Mouse (Mus musculus) forebrain, embryonic 14.5 days (tissue): ENCODE results near the gene Cox15. TPM values are rescaled to one million over a fixed set of nuclear protein-coding genes. Genes with fewer than 3 reads are reported as not detected.

Experiments
- ATAC-seq: fragments of 200-750 bp; cut with Nextera tagmentation; 2 replicates; pipeline ENCODE4 v1.8.0; 2017; ENCODE audit warnings: mild to moderate bottlenecking, moderate library complexity
- DNase-seq: peaks from one replicate; pipeline ENCODE4 v3.0.0-alpha.2; 2015; ENCODE audit warnings: low spot score
- H3K27ac ChIP-seq: fragments of 300-500 bp; sonication (generic); 2 replicates; pipeline ENCODE4 v1.5.1; 2014; ENCODE audit warnings: low read depth, mild to moderate bottlenecking, control low read depth, low read length, moderate library complexity
- H3K27me3 ChIP-seq: fragments of 300-500 bp; sonication (generic); replicated peaks from 2 replicates; pipeline ENCODE4 v1.6.1; 2014; ENCODE audit warnings: low read length, control low read depth, mixed read lengths; ENCODE audit not compliant: control insufficient read depth, insufficient read depth
- H3K36me3 ChIP-seq: fragments of 300-500 bp; sonication (generic); 2 replicates; pipeline ENCODE4 v1.6.1; 2014; ENCODE audit warnings: low read length, control low read depth; ENCODE audit not compliant: control insufficient read depth, insufficient read depth
- H3K4me1 ChIP-seq: fragments of 300-500 bp; sonication (generic); 2 replicates; pipeline ENCODE4 v1.6.1; 2014; ENCODE audit warnings: antibody characterized with exemption, low read length, control low read depth; ENCODE audit not compliant: control insufficient read depth, insufficient read depth
- H3K4me2 ChIP-seq: fragments of 300-500 bp; sonication (generic); 2 replicates; pipeline ENCODE4 v1.6.1; 2014; ENCODE audit warnings: mild to moderate bottlenecking, control low read depth, low read length
- H3K4me3 ChIP-seq: fragments of 300-500 bp; sonication (generic); 2 replicates; pipeline ENCODE4 v1.5.1; 2014; ENCODE audit warnings: low read depth, low read length, control low read depth
- H3K9ac ChIP-seq: fragments of 300-500 bp; sonication (generic); 2 replicates; pipeline ENCODE4 v1.6.1; 2014; ENCODE audit warnings: mild to moderate bottlenecking, low read length, control low read depth, moderate library complexity
- H3K9me3 ChIP-seq: fragments of 300-500 bp; sonication (generic); replicated peaks from 2 replicates; pipeline ENCODE4 v1.6.1; 2016; ENCODE audit warnings: low read length, control low read depth, mixed read lengths; ENCODE audit not compliant: control insufficient read depth
- WGBS: fragments of 180-500 bp; shearing (Covaris S2); extraction: QIAGEN DNeasy Blood & Tissue Kit; methylation state at CpG from one replicate; pipeline ENCODE4 v1.1.7; 2014; 5-methylcytosine and 5-hydroxymethylcytosine counted together
- polyA plus RNA-seq: library from polyadenylated mRNA; unstranded; fragments of >200 nt; fragmentation: Nextera tagmentation; extraction: Ambion mirVana; gene quantifications from 2 replicates; pipeline ENCODE4 v1.2.1, GENCODE M21; 2014

Gene Cox15
- polyA plus RNA-seq, 1 experiment from 2014 or later = 5.7 TPM

DNA sequence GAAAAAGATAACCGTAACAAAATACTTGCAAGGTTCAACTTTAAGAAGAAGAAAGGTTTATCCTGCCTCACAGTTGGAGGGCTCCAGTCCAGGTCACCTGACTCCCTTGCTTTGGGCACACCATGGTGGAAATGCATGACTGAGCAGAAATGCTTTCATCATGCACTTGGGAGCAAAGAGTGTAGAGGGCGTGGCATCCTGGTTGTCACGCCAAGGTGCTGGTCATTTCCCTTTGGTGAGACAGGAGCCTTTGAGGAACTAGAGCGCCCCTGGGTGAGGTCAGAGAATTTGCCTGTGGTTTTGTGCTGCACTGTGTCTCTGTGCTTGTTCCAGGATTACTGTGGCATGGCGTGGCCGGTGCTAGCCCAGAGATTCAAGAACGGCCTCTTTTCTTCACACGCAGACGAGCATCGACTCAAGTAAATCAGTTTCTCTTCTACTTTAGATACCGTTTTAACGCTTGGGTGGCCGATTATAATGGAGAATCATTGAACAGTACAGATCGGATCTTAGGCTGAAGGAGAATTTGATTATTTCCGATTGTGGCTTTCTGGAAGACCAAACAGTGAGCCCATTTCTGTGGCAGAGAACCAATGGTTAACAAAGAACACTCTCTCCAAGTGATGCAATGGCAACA, 26.2 kb downstream of the Cox15 start:
- no peaks in the 10 kb centered on the region for H3K27me3 ChIP-seq
- no peak overlapping the region for H3K9ac ChIP-seq
- DNase-seq (no peak), ATAC-seq (no peak)
- peaks cover 67% of the 10 kb centered on the region for H3K36me3 ChIP-seq
- no peak overlapping the region for H3K4me2 ChIP-seq
- whole genome bisulfite sequencing = 56% methylated on average over 15 of the region's 15 CpGs
- no peak overlapping the region for H3K4me3 ChIP-seq
- H3K27ac ChIP-seq = no peak overlapping the region
- no peaks in the 10 kb centered on the region for H3K9me3 ChIP-seq
- H3K4me1 ChIP-seq = no peaks in the 10 kb centered on the region

- Histone ChIP-seq H3K4me3 (no peak overlapping the region), H3K27ac (no peak overlapping the region), H3K27me3 (no peaks in the 10 kb centered on the region), H3K9ac (no peak overlapping the region), H3K4me2 (no peak overlapping the region), H3K4me1 (no peaks in the 10 kb centered on the region), H3K9me3 (no peaks in the 10 kb centered on the region), H3K36me3 (peaks cover 69% of the 10 kb centered on the region)
- DNase-seq (no peak), ATAC-seq (no peak)
- 87% methylated on average over 7 of the region's 7 CpGs for WGBS
These were observed 28.0 kb downstream of the Cox15 start for GRCm38 (mm10) chr19:43724821-43725220.

DNA sequence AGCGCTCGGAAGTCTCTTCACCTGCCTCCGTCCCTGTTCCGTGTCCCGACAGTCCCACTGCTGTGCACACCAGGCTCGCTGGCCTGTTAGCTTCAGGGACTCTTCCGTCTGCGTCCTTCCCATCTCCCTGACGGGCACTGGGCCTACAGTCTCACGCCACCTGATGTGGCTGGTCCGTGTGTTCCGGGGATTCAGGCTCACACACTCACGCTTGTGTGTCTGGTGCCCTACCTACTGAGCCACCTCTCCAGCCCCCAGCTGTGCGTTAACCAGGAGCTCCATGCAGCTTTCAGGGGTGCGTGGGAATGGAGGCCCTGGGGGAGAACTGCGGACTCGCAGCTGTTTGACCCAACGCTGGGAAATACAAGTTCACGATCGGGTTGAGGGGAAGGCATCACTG, 28.6 kb downstream of the Cox15 start:
- WGBS = 93% methylated on average over 20 of the region's 20 CpGs
- peaks cover 68% of the 10 kb centered on the region for H3K36me3 ChIP-seq
- H3K9me3 ChIP-seq = no peaks in the 10 kb centered on the region

GRCm38 (mm10) chr19:43723501-43723900, 29.3 kb downstream of the Cox15 start:
- Histone ChIP-seq H3K36me3 (peaks cover 65% of the 10 kb centered on the region), H3K27ac (no peak overlapping the region), H3K9me3 (no peaks in the 10 kb centered on the region), H3K27me3 (no peaks in the 10 kb centered on the region), H3K4me1 (no peaks in the 10 kb centered on the region), H3K4me2 (no peak overlapping the region), H3K9ac (no peak overlapping the region), H3K4me3 (no peak overlapping the region)
- DNase-seq = no peak
- 90% methylated on average over 10 of the region's 10 CpGs for WGBS
- ATAC-seq = no peak

More for the DNA sequence above, 28.6 kb downstream of the Cox15 start:
- Histone ChIP-seq H3K27ac (no peak overlapping the region), H3K4me2 (no peak overlapping the region), H3K4me1 (no peaks in the 10 kb centered on the region), H3K4me3 (no peak overlapping the region), H3K27me3 (no peaks in the 10 kb centered on the region), H3K9ac (no peak overlapping the region)
- DNase-seq = no peak
- ATAC-seq = no peak

DNA sequence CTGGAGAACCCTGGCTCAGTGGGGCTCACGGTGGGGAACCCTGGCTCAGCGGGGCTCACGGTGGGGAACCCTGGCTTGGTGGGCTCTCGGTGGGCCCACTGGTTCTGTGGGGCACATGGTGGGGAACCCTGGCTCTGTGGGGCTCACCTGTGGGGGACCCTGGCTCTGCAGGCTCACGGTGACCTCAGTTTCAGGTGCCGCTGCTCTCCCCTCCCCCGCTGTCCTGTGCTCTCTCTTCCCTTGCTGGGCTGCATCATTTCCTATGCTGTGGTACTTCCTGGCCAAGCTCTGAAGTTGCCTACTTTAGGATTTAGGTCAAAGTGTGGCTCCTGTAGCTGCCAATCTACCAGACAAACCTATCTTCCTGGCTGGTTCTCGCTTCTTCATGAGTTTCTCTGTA, 29.9 kb downstream of the Cox15 start:
- peaks cover 65% of the 10 kb centered on the region for H3K36me3 ChIP-seq

GRCm38 (mm10) chr19:43720061-43720460, 32.7 kb downstream of the Cox15 start:
- H3K27ac ChIP-seq = no peak overlapping the region
- WGBS = 94% methylated on average over 11 of the region's 11 CpGs

More for the DNA sequence above, 29.9 kb downstream of the Cox15 start:
- H3K27ac ChIP-seq = no peak overlapping the region
- H3K9me3 ChIP-seq = no peaks in the 10 kb centered on the region
- 72% methylated on average over 8 of the region's 8 CpGs for WGBS
- no peaks in the 10 kb centered on the region for H3K27me3 ChIP-seq
- H3K4me1 ChIP-seq = no peaks in the 10 kb centered on the region
- H3K9ac ChIP-seq = no peak overlapping the region
- H3K4me3 ChIP-seq = no peak overlapping the region
- no peak for ATAC-seq
- DNase-seq = no peak
- H3K4me2 ChIP-seq = no peak overlapping the region

DNA sequence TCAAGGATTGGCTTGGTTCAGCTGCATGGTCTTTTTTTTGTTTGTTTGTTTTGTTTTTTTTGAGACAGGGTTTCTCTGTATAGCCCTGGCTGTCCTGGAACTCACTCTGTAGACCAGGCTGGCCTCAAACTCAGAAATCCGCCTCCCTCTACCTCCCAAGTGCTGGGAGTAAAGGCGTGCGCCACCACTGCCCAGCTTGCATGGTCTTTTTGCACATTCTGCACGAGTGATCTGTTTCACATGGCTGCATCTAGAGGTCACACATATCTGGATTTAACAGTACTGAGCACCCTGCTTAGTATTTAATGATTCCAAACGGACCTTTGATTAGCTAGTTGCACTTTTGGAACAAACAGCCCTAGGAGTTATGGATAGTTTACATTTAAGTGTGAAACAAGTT, 40.8 kb downstream of the Cox15 start:
- H3K4me1 ChIP-seq = no peaks in the 10 kb centered on the region
- no peak overlapping the region for H3K4me3 ChIP-seq
- peaks cover 18% of the 10 kb centered on the region for H3K36me3 ChIP-seq
- no peak for DNase-seq
- H3K27me3 ChIP-seq = no peaks in the 10 kb centered on the region
- H3K9me3 ChIP-seq = no peaks in the 10 kb centered on the region
- no peak overlapping the region for H3K9ac ChIP-seq
- WGBS = 77% methylated on average over 5 of the region's 5 CpGs
- no peak overlapping the region for H3K27ac ChIP-seq
- no peak for ATAC-seq
- H3K4me2 ChIP-seq = no peak overlapping the region

More at GRCm38 (mm10) chr19:43720061-43720460, 32.7 kb downstream of the Cox15 start:
- no peaks in the 10 kb centered on the region for H3K27me3 ChIP-seq
- no peak for DNase-seq
- ATAC-seq = no peak
- no peaks in the 10 kb centered on the region for H3K9me3 ChIP-seq
- H3K9ac ChIP-seq = no peak overlapping the region
- H3K4me2 ChIP-seq = no peak overlapping the region
- peaks cover 44% of the 10 kb centered on the region for H3K36me3 ChIP-seq
- H3K4me3 ChIP-seq = no peak overlapping the region
- H3K4me1 ChIP-seq = no peaks in the 10 kb centered on the region

DNA sequence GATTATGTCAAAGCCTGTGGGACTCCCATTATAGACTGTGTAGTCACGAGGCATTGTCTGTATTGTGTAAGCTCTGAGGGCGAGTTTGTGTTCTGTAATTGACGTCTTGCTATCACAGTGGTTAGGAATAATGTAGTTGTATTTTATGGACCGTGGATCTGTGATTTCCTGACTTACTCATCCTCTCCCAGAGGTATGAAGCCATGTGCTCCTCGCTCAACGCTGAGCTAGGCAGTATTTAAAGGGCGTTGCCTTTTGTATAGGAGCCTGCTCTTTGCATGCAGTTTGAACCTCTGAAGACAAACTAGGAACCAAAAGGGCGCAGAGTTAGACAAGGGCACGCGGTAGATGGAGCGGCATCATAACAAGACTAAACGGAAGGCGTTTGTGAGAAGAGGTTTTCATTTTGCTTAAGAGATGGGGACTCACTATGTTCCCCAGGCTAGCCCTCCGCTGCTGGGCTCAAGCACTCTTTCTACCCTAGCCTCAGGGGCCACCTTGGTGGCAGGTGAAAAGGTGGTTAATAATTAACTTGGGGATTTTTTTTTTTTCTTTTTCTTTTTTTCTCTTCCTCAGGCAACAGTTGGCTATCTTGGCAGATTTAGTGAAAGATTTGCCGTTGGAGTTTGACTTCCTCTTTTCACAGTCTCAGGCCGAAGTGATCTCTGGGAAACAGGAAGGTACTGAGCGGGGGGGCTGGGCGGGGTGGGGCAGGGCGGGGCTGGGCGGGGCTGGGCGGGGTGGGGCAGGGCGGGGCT, 41.5 kb downstream of the Cox15 start:
- Histone ChIP-seq H3K9ac (no peak overlapping the region), H3K36me3 (peaks cover 24% of the 10 kb centered on the region), H3K27me3 (no peaks in the 10 kb centered on the region), H3K4me2 (no peak overlapping the region), H3K4me1 (no peaks in the 10 kb centered on the region), H3K9me3 (no peaks in the 10 kb centered on the region), H3K27ac (no peak overlapping the region), H3K4me3 (no peak overlapping the region)
- ATAC-seq (no peak), DNase-seq (no peak)
- 58% methylated on average over 22 of the region's 22 CpGs for WGBS

DNA sequence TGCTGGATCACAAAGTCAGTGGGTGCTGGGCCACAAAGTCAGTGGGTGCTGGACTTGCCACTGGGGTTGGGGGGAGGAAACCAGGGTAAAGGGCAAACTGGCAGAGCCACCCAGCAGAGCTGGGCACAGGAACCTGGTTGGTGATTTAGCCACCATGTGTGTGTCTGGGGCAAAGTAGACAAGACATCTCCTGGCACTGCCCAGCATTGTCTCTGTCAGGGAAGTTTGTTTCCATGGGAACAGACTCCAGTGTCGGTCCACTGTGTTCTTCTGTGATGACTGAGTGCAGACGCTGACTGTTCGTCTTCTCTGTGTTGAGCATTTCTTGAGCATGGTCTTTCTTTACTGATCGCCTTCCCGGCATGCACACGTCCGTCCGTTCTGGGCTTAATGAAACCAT, 43.5 kb downstream of the Cox15 start:
- ATAC-seq = no peak
- 86% methylated on average over 8 of the region's 8 CpGs for WGBS

More for the DNA sequence above, 43.5 kb downstream of the Cox15 start:
- Histone ChIP-seq H3K27me3 (no peaks in the 10 kb centered on the region), H3K9me3 (no peaks in the 10 kb centered on the region), H3K9ac (no peak overlapping the region), H3K36me3 (peaks cover 42% of the 10 kb centered on the region), H3K4me2 (no peak overlapping the region), H3K4me1 (no peaks in the 10 kb centered on the region), H3K27ac (no peak overlapping the region), H3K4me3 (no peak overlapping the region)
- DNase-seq = no peak
